Mouse (Mus musculus) cerebellum, adult 2 months (tissue): ENCODE data around the gene Gm5741. TPM values are rescaled to one million over a fixed set of nuclear protein-coding genes. Genes with fewer than 3 reads are reported as not detected.

Experiments
- DNase-seq, 2 experiments: peaks; one replicate each; pipeline ENCODE4 v3.0.0; 2021
- H3K27ac ChIP-seq: fragments of 200-500 bp; 2 replicates; pipeline ENCODE4 v1.5.1; 2012; ENCODE audit warnings: low read length, control low read depth, inconsistent platforms; ENCODE audit not compliant: insufficient read depth
- H3K27me3 ChIP-seq: fragments of 200-500 bp; 2 replicates; pipeline ENCODE4 v1.6.1; 2012; ENCODE audit warnings: inconsistent platforms, mild to moderate bottlenecking, low read length, moderate library complexity; ENCODE audit not compliant: control insufficient read depth, insufficient read depth
- H3K4me1 ChIP-seq: fragments of 200-500 bp; 2 replicates; pipeline ENCODE4 v1.6.1; 2011; ENCODE audit warnings: low read length; ENCODE audit not compliant: control insufficient read depth, insufficient read depth
- H3K4me3 ChIP-seq: fragments of 200-500 bp; replicated peaks from 2 replicates; pipeline ENCODE3; 2011; ENCODE audit warnings: mild to moderate bottlenecking, low read depth, low read length, control low read depth; ENCODE audit not compliant: insufficient read depth
- CTCF ChIP-seq: fragments of 200-500 bp; IDR thresholded peaks from 2 replicates; pipeline ENCODE4 v1.5.1; 2011; ENCODE audit warnings: low read depth, mild to moderate bottlenecking, control low read depth, low read length, moderate library complexity, borderline replicate concordance; ENCODE audit not compliant: insufficient read depth
- POLR2A ChIP-seq: fragments of 200-500 bp; IDR thresholded peaks from 2 replicates; pipeline ENCODE4 v1.6.1; 2011; ENCODE audit warnings: low read length, control low read depth, borderline replicate concordance; ENCODE audit not compliant: insufficient read depth
- WGBS: fragments of 180-500 bp; shearing (Covaris S2); methylation state at CpG from one replicate; pipeline ENCODE4 v1.1.7; 2018; 5-methylcytosine and 5-hydroxymethylcytosine counted together
- polyA plus RNA-seq: library from polyadenylated mRNA; depleted of rRNA; stranded (reverse); fragments of >200 nt; gene quantifications from 2 replicates; pipeline ENCODE4 v1.2.3, GENCODE M21; 2012; rRNA removed

The Gm5741 gene
- 1.3 TPM in 1 of 2 replicates, not detected in the other for polyA plus RNA-seq

DNA sequence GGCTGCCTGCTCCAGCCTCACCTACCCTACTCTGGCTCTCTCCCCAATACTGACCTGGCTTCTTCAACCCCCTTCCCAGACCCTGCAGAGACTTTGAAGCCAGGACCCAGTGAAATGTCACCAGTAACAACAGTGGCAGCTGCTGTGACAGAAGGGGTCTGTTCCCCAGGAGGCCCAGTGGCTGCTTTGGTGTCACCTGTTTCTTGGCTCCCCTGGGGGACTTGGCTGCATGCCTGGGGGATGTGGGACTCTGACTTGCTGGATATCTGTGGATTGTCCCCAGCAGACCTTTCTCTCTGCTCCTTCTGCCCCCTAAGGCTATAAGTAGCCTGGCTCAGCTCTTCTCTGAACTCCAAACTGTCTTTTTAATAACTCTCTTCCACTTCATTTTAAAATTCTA lies at the start of gene Gm5741:
Gm5741 (minus strand) TSS at position 1 of the 400 bp plus-strand sequence.
- Histone ChIP-seq H3K27me3 (no peaks in the 10 kb centered on the region), H3K4me1 (peaks cover 8% of the 10 kb centered on the region; the same call in 1 of the 2 replicates), H3K4me3 (no peak within 1 kb of the TSS), H3K27ac (no peak within 1 kb of the TSS)
- no peak for DNase-seq
- no peak for TF ChIP-seq POLR2A
- no peak for TF ChIP-seq CTCF

GRCm38 (mm10) chr8:85116984-85117383 lies 49.2 kb upstream of the Gm5741 start:
- Histone ChIP-seq H3K27me3 (no peaks in the 10 kb centered on the region), H3K4me3 (no peak overlapping the region), H3K4me1 (no peaks in the 10 kb centered on the region; the same call in 1 of the 2 replicates), H3K27ac (no peak overlapping the region)
- no peak for TF ChIP-seq CTCF
- no peak for TF ChIP-seq POLR2A
- 95% methylated on average over 7 of the region's 7 CpGs for WGBS
- DNase-seq, result no peak

- 80% methylated on average over 4 of the region's 4 CpGs for WGBS
- no peak for TF ChIP-seq POLR2A
Observed at GRCm38 (mm10) chr8:85115501-85115900, 47.7 kb upstream of the Gm5741 start.

GRCm38 (mm10) chr8:85113241-85113640 lies 45.5 kb upstream of the Gm5741 start:
- Histone ChIP-seq H3K27ac (no peak overlapping the region), H3K4me3 (no peak overlapping the region), H3K4me1 (no peaks in the 10 kb centered on the region; the same call in 1 of the 2 replicates), H3K27me3 (no peaks in the 10 kb centered on the region; the same call in 1 of the 2 replicates)
- no peak for TF ChIP-seq CTCF
- no peak for DNase-seq
- WGBS, result 93% methylated on average over 10 of the region's 10 CpGs

More at GRCm38 (mm10) chr8:85115501-85115900, 47.7 kb upstream of the Gm5741 start:
- H3K4me3 ChIP-seq, result no peak overlapping the region
- no peak overlapping the region for H3K27ac ChIP-seq
- no peaks in the 10 kb centered on the region; the same call in 1 of the 2 replicates for H3K27me3 ChIP-seq
- H3K4me1 ChIP-seq, result no peaks in the 10 kb centered on the region; the same call in 1 of the 2 replicates
- DNase-seq, result no peak

DNA sequence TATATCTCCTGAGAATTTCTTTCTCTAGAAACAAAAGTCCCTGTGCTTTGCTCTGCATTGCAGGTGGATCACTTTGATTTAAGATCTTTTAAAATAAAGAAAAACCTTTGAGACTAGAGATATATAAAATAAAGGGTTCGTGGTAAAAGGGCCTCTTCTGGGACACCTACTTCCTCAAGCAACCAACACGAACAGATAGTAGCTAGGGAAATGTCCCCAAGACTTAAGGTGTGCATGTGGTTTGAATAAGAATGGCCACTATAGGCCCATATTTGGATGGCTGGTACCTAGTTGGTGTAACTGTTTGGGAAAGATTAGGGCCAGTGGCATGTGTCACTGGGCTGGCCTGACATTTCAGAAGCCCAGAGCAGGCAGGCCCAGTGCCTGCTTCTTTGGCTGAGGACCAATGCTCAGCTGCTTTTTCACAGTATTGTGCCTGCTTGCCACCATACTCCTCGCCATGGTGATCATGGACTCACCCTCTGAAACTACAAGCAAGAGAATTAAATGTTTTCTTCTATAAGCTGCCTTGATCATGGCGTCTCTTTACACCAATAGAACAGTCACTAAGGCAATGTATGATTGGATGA lies 32.4 kb upstream of the Gm5741 start:
- no peak for DNase-seq
- 77% methylated on average over 4 of the region's 4 CpGs for WGBS
- Histone ChIP-seq H3K4me1 (no peaks in the 10 kb centered on the region), H3K27ac (no peak overlapping the region), H3K4me3 (no peak overlapping the region), H3K27me3 (no peaks in the 10 kb centered on the region)
- TF ChIP-seq POLR2A, result no peak
- no peak for TF ChIP-seq CTCF

- no peak for TF ChIP-seq CTCF
- no peak for TF ChIP-seq POLR2A
- H3K27ac ChIP-seq, result no peak overlapping the region
- no peak for DNase-seq
- no peak overlapping the region for H3K4me3 ChIP-seq
- H3K4me1 ChIP-seq, result no peaks in the 10 kb centered on the region
- WGBS, result 89% methylated on average over 4 of the region's 4 CpGs
- H3K27me3 ChIP-seq, result no peaks in the 10 kb centered on the region
Observed at GRCm38 (mm10) chr8:85096850-85097249, 29.1 kb upstream of the Gm5741 start.

DNA sequence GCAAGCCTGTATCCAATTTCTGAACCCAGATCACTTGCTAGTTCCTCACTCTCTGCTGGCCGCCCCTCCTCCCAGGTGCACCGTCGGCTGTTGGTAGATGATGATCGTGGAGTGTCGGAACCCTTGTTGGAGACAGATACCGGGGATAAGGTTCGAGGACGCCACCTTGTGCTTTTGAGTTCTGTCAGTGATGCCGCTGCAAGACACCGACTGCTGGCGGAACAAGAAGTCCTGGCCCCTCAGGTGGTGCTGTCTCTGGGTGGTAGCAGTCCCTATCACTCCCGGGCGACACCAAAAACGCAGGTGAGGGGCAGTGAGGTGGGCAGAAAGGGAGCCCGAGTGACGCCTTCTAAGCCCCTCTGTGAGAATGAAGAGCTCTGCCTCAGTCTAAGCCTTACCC lies 28.4 kb upstream of the Gm5741 start:
- WGBS, result 93% methylated on average over 16 of the region's 16 CpGs
- DNase-seq, result no peak
- TF ChIP-seq CTCF (no peak), POLR2A (no peak)
- Histone ChIP-seq H3K4me3 (no peak overlapping the region), H3K27ac (no peak overlapping the region), H3K27me3 (no peaks in the 10 kb centered on the region), H3K4me1 (no peaks in the 10 kb centered on the region)

- no peak for DNase-seq
- H3K4me3 ChIP-seq, result no peak overlapping the region
- 93% methylated on average over 7 of the region's 7 CpGs for WGBS
- H3K27me3 ChIP-seq, result no peaks in the 10 kb centered on the region
- no peak overlapping the region for H3K27ac ChIP-seq
- no peak for TF ChIP-seq CTCF
- TF ChIP-seq POLR2A, result no peak
- no peaks in the 10 kb centered on the region for H3K4me1 ChIP-seq
Observed at GRCm38 (mm10) chr8:85095566-85095965, 27.8 kb upstream of the Gm5741 start.

GRCm38 (mm10) chr8:85095051-85095450 lies 27.3 kb upstream of the Gm5741 start:
- no peak for DNase-seq
- no peak for TF ChIP-seq POLR2A
- no peak for TF ChIP-seq CTCF
- Histone ChIP-seq H3K27me3 (no peaks in the 10 kb centered on the region), H3K4me1 (no peaks in the 10 kb centered on the region), H3K4me3 (no peak overlapping the region), H3K27ac (no peak overlapping the region)
- 93% methylated on average over 13 of the region's 13 CpGs for WGBS
